Mouse (Mus musculus) cerebellum, adult 9-11 months (tissue): ENCODE results near the gene Paqr7.

Source experiments
- DNase-seq: peaks from one replicate; pipeline ENCODE4 v3.0.0; 2022

Gene Paqr7

DNA sequence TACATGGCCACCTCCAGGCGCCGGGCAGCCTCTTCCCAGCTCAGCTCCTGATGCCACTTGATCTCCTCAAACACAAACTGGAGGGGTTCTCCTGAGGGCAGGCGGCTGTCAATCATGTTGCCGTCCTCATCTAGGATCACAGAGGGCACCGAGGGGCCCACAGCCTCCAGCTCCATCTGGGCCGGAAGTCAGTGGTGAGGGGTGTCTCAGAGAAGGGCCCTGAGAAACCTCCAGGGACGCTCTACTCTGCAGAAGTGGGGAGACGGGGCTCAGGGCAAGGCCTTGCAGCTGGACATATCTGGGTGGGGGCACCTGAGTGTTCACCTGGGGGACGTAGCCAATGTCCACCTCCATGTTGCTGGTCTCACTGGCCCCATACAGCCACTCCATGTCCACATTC lies 46.2 kb downstream of the Paqr7 start:
- DNase-seq: no peak

DNA sequence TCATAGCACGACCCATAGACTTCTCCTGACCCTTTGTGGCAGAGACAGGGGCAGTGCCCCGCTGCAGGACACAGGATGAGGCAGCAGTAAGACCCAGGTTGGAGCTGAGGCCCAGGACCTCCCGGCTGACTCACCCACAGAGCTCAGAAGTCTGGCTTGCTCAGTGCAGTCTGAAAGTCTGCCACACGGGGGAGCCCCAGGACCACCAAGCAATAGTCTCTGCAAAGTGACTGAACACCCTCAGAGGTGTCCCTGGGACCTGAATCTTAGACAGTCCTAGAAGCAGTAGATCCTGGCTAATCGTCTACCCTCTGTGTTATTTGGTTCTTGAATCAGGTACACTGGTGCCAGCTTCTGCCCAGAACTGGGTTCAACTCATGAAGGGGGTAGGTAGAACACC lies 46.8 kb downstream of the Paqr7 start:
- peak; percentile 88 for DNase-seq

DNA sequence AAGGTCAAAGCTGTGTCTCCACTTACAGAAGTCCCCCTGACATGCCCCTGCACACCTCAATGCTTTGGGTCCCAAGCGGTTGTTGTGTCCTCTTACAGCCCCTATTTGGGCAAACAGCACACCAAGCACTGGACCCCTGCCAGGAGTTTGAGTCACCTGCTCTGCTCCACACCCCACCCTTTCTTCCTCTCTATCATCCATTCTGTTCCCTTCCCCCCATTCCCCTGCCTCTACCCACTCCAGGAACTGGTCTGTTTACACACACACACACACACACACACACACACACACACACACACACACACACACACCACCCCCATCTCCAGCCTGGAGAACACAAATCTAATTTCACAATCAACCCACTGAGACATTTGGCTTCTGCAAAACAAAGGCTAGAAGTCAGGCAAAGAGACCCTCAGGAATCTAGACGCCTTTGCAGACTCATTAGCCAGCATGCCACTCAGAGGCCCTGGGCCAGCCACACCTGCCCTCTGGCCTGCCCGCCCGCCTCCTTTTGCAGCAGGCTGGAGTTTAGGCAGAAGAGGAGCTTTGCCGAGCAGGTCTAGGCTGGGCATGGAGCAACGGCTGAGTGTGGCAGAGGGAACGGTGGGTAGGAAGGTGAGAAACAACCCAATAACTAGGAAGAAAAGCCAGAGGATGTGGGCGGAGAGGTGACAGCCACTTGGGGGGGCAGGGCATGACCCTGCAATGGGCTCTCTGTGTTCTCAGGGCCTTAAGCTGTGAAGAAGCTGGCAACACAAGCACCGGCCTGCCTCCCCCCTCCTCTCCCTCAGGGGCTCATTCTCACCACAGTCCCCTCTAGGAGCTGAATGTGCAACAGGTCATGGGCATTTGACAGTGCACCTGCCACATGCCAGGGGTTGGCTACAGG lies 50.6 kb downstream of the Paqr7 start:
- DNase-seq: peak; percentile 64

GRCm38 (mm10) chr4:134548169-134548938 lies 51.9 kb downstream of the Paqr7 start:
- DNase-seq: peak; percentile 55

GRCm38 (mm10) chr4:134549899-134550298 lies 53.4 kb downstream of the Paqr7 start:
- no peak for DNase-seq

DNA sequence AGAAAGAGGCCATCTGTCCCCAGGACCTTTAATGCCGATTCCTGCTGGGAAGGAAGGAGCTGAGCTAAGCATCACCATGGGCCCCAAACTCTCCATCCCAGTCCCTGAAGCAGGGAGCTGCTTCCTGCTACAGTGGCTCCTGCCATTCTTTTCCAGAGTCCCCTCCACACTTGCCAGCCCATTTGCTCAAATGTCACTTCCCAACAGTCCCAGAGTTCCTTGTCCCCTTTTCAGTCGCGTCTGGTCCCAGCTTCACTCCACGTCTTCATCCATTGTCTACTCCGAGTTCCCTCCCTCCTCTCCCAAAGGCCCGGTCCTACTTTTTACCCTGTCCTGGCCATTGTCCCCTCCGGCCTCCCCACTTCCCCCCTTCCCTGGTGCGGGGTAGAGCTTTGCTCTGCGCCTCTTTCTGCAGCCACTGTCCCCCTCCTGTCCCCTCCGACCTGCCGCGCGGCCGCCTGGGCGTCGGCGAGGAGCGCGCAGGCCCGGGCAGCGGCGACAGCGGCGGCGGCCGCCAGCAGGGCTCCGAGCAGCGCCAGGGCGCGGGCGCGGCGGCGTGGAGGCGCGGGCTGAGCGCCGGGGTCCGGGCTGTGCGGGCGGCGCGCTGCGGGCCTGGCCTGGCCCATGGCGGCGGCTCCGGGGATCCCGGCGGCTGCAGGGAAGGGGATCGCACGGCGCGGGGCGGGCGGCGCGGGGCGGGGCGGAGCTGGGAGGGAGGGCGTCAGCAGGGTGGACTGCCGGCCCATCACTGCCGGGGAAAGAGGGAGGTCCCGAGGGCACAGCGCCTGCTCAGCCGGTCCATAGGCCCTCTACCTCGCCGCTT lies 55.2 kb downstream of the Paqr7 start, which contains the start of gene Selenon:
Gene Selenon, minus strand, starts transcription at position 673 of the 823 bp plus-strand sequence.
- peak; percentile 74 for DNase-seq

GRCm38 (mm10) chr4:134553631-134554030 lies 57.1 kb downstream of the Paqr7 start:
- no peak for DNase-seq

DNA sequence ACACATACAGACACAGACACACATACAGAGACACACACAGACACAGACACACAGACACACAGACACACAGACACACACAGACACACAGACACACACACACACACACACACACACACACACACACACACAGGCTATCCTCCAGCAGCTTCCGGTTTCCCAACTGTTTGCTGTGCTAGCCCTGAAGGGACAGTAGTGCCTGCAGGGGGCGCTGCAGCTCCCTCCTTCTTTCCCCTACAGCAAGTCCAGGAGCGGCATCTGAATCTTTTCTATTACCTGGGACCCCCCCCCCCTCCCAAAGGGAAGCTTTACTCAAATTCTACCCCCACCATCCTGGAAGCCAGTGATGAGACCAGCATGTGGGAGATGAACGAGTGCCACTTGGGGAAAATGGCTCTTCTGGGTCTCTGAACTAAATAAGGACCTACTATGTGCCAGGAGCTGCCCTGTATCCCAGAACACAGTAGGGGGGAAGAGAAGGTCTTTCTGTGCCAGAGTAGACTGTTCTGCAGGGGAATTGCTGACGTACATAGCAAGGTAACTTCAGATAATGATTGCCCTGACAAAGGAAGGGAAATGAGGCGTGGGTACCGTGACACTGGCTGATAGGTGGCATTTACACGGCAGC lies 59.6 kb downstream of the Paqr7 start:
- DNase-seq: peak; percentile 63

GRCm38 (mm10) chr4:134557626-134558249 lies 61.2 kb downstream of the Paqr7 start:
- DNase-seq: no peak

DNA sequence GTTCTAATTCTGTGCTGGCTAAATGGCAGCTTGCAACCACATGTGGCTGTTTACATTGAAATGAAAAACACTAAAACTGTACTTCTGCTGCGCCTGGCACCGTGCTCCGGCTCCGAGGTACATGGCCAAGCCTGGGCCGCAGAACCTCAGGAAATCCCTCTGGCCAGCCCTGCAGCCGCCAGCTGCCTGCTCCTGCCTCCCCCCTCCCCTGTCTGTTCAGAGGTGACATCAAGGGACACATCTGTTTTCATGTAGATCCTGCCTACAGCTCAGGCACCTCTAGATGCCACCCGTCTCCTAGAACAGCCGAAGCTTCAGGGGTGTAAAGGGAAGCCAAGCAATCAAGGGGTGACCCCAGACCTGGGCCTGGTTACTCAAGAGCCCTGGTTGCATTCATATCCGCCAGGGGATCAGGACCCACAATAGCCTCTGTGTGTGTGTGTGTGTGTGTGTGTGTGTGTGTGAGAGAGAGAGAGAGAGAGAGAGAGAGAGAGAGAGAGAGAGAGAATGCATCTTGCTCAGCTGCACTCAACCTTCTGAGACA lies 62.1 kb downstream of the Paqr7 start:
- no peak for DNase-seq

DNA sequence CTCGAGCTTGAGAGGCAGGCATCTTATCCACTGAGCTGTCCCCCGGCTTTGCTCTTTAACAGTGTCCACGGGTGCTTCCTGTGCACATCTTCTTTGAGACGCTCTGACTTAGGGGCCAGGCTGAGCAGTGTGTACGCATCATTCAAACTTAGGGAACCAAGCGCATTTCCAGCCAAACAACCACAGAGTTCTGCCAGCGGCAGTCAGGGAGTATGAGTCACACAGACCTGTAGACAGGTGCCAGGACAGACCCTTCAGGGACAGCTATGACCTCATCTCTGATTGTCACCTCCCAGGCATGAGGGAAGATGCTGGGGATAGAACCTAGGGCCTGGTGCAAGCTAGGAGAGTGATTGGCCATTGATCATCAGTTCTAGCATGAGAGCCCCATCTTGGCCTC lies 62.7 kb downstream of the Paqr7 start:
- no peak for DNase-seq
